Mouse (Mus musculus) cortical plate, adult 2 months (tissue): ENCODE measurements around the gene Astl. TPM values are rescaled to one million over a fixed set of nuclear protein-coding genes. Genes with fewer than 3 reads are reported as not detected.

ENCODE experiments used
- H3K27ac ChIP-seq: fragments of 200-500 bp; 2 replicates; pipeline ENCODE4 v1.5.1; 2012; ENCODE audit warnings: low read length, control low read depth, inconsistent platforms; ENCODE audit not compliant: insufficient read depth
- H3K4me1 ChIP-seq: fragments of 200-500 bp; 2 replicates; pipeline ENCODE4 v1.6.1; 2011; ENCODE audit warnings: low read length; ENCODE audit not compliant: control insufficient read depth, insufficient read depth
- H3K4me3 ChIP-seq: fragments of 200-500 bp; 2 replicates; pipeline ENCODE4 v1.5.1; 2011; ENCODE audit warnings: mild to moderate bottlenecking, low read length, control low read depth; ENCODE audit not compliant: insufficient read depth
- CTCF ChIP-seq: fragments of 200-500 bp; IDR thresholded peaks from 2 replicates; pipeline ENCODE4 v1.5.1; 2011; ENCODE audit warnings: mild to moderate bottlenecking, control low read depth, low read length; ENCODE audit not compliant: insufficient read depth; ENCODE audit errors: extremely low read depth
- POLR2A ChIP-seq: fragments of 200-500 bp; IDR thresholded peaks from 2 replicates; pipeline ENCODE4 v1.6.1; 2011; ENCODE audit warnings: mild to moderate bottlenecking, low read length, control low read depth; ENCODE audit not compliant: insufficient read depth; ENCODE audit errors: extremely low read depth
- polyA plus RNA-seq: library from polyadenylated mRNA; depleted of rRNA; stranded (reverse); fragments of >200 nt; gene quantifications from 2 replicates; pipeline ENCODE4 v1.2.3, GENCODE M21; 2012

The Astl gene
- polyA plus RNA-seq, 1 experiment, result not detected

- H3K4me1 ChIP-seq, result no peaks in the 10 kb centered on the region
These were observed 28.2 kb upstream of the Astl start for GRCm38 (mm10) chr2:127310246-127310645.

GRCm38 (mm10) chr2:127310685-127311084 is 27.8 kb upstream of the Astl start:
- no peak for TF ChIP-seq CTCF
- no peak for TF ChIP-seq POLR2A
- Histone ChIP-seq H3K4me3 (no peak overlapping the region), H3K27ac (no peak overlapping the region), H3K4me1 (no peaks in the 10 kb centered on the region)

More at GRCm38 (mm10) chr2:127310246-127310645, 28.2 kb upstream of the Astl start:
- TF ChIP-seq CTCF (no peak), POLR2A (no peak)
- no peak overlapping the region for H3K27ac ChIP-seq
- no peak overlapping the region for H3K4me3 ChIP-seq

- no peak for TF ChIP-seq CTCF
- no peak for TF ChIP-seq POLR2A
- Histone ChIP-seq H3K27ac (no peak overlapping the region), H3K4me3 (no peak overlapping the region), H3K4me1 (no peaks in the 10 kb centered on the region)
These were observed 27.2 kb upstream of the Astl start for GRCm38 (mm10) chr2:127311193-127311592.

- Histone ChIP-seq H3K4me1 (no peaks in the 10 kb centered on the region), H3K27ac (no peak overlapping the region), H3K4me3 (no peak overlapping the region)
- no peak for TF ChIP-seq CTCF
- TF ChIP-seq POLR2A, result no peak
These were observed 25.6 kb upstream of the Astl start for GRCm38 (mm10) chr2:127312801-127313200.

GRCm38 (mm10) chr2:127313878-127314277 is 24.6 kb upstream of the Astl start:
- Histone ChIP-seq H3K27ac (no peak overlapping the region), H3K4me1 (no peaks in the 10 kb centered on the region), H3K4me3 (no peak overlapping the region)
- TF ChIP-seq POLR2A (no peak), CTCF (no peak)

- no peaks in the 10 kb centered on the region for H3K4me1 ChIP-seq
- H3K27ac ChIP-seq, result no peak overlapping the region
- H3K4me3 ChIP-seq, result no peak overlapping the region
- TF ChIP-seq CTCF (no peak), POLR2A (no peak)
These were observed 23.8 kb upstream of the Astl start for GRCm38 (mm10) chr2:127314467-127315154.

GRCm38 (mm10) chr2:127315155-127315470 is 23.3 kb upstream of the Astl start:
- Histone ChIP-seq H3K4me1 (no peaks in the 10 kb centered on the region), H3K27ac (no peak overlapping the region), H3K4me3 (no peak overlapping the region)
- TF ChIP-seq POLR2A, result no peak
- no peak for TF ChIP-seq CTCF

GRCm38 (mm10) chr2:127316431-127316830 is 22.0 kb upstream of the Astl start:
- Histone ChIP-seq H3K4me3 (no peak overlapping the region), H3K4me1 (no peaks in the 10 kb centered on the region), H3K27ac (no peak overlapping the region)
- TF ChIP-seq POLR2A (no peak), CTCF (no peak)

- Histone ChIP-seq H3K4me1 (no peaks in the 10 kb centered on the region), H3K27ac (no peak overlapping the region), H3K4me3 (no peak overlapping the region)
- TF ChIP-seq POLR2A, result no peak
- TF ChIP-seq CTCF, result no peak
These were observed 20.3 kb upstream of the Astl start for GRCm38 (mm10) chr2:127318136-127318535.

- H3K4me3 ChIP-seq, result no peak overlapping the region
- H3K27ac ChIP-seq, result no peak overlapping the region
- TF ChIP-seq CTCF (no peak), POLR2A (no peak)
- H3K4me1 ChIP-seq, result no peaks in the 10 kb centered on the region
These were observed 19.4 kb upstream of the Astl start for GRCm38 (mm10) chr2:127319071-127319470.
